Comparison of ENCODE assay signal across 8 mouse cellular contexts in genomic region chr4:97628881-97629605, GRCm38 (mm10).
DNase-seq lines count a peak whose midpoint lies in the region; ATAC-seq lines count a peak whose summit lies in the region.

No protein-coding gene starts in this region.

- H3K9me3 ChIP-seq in lung, embryonic 16.5 days (ENCODE audit: control insufficient read depth, low read length) = no peaks in the 10 kb centered on the region
- no peaks in the 10 kb centered on the region for H3K9me3 ChIP-seq in limb, embryonic 10.5 days (replicated peaks)

- WGBS in lung, embryonic 16.5 days = 35% methylated on average over 14 of the region's 14 CpGs
- WGBS in limb, embryonic 10.5 days = 30% methylated on average over 14 of the region's 14 CpGs

- no peak for DNase-seq in cerebellum, adult 11 months
- no peak for DNase-seq in lung, postnatal 4 days
- DNase-seq in limb, embryonic 10.5 days (ENCODE audit: low spot score) = peak; percentile 76
- peak; percentile 81 for DNase-seq in retina, postnatal 1 day
- no peak for DNase-seq in right cerebral cortex, postnatal 4 days
- DNase-seq in lung, postnatal 25 days (ENCODE audit: low spot score) = no peak

- H3K27me3 ChIP-seq in lung, embryonic 16.5 days (ENCODE audit: control insufficient read depth, insufficient read depth, low read depth, low read length) = no peaks in the 10 kb centered on the region
- no peaks in the 10 kb centered on the region; the same call in 1 of the 2 replicates for H3K27me3 ChIP-seq in limb, embryonic 10.5 days (ENCODE audit: low read depth, poor library complexity, severe bottlenecking)

- peaks cover 13% of the 10 kb centered on the region for H3K4me1 ChIP-seq in lung, embryonic 16.5 days (replicated peaks; ENCODE audit: control insufficient read depth, insufficient read depth, low read length)
- peaks cover 53% of the 10 kb centered on the region for H3K4me1 ChIP-seq in limb, embryonic 10.5 days

- no peak overlapping the region for H3K4me3 ChIP-seq in lung, embryonic 16.5 days (ENCODE audit: low read length)
- no peak overlapping the region for H3K4me3 ChIP-seq in limb, embryonic 10.5 days

- H3K27ac ChIP-seq in lung, embryonic 16.5 days (ENCODE audit: low read length) = no peak overlapping the region
- peak overlapping the region; percentile 80 for H3K27ac ChIP-seq in limb, embryonic 10.5 days

- 0 out of 2 replicates have a peak overlapping the region, but pooled peaks have one; percentile 10 for H3K9ac ChIP-seq in lung, embryonic 16.5 days (ENCODE audit: low read length)

- no peaks in the 10 kb centered on the region for H3K36me3 ChIP-seq in lung, embryonic 16.5 days (ENCODE audit: control insufficient read depth, insufficient read depth, low read length)
- H3K36me3 ChIP-seq in limb, embryonic 10.5 days = no peaks in the 10 kb centered on the region

- ATAC-seq in cerebellum, adult (ENCODE audit: insufficient number of reproducible peaks, low FRiP score, low TSS enrichment) = peak; percentile 70
- peak; percentile 56; the same call in 1 of the 2 replicates for ATAC-seq in lung, embryonic 16.5 days (ENCODE audit: low read depth)

- no peak overlapping the region for H3K4me2 ChIP-seq in lung, embryonic 16.5 days (ENCODE audit: low read depth, low read length)

Comparison
In these comparisons a context has a peak if more than half of its experiments do, and no peak if none do; other contexts are left out.
1. DNase-seq: peak in limb, embryonic 10.5 days (single experiment) and retina, postnatal 1 day (single experiment); none in cerebellum, adult 11 months (single experiment), lung, postnatal 4 days (0 of 2), right cerebral cortex, postnatal 4 days (single experiment) and lung, postnatal 25 days (single experiment).